Mouse (Mus musculus): ENCODE data around the gene Mfng. TPM values are rescaled to one million over a fixed set of nuclear protein-coding genes. Genes with fewer than 3 reads are reported as not detected.

The Mfng gene
- total RNA-seq, 2 experiments from 2014 or later: 6.0 to 6.2 TPM

GRCm38 (mm10) chr15:78718290-78719250 is 54.7 kb downstream of the Mfng start, which contains the start of gene Elfn2:
TSS of gene Elfn2 (minus strand) at chr15:78718771.
- peak in 1 of 2 experiments; percentile 78 for DNase-seq (ENCODE audit: low spot score in 2 of 2)

GRCm38 (mm10) chr15:78716936-78717335 is 56.3 kb downstream of the Mfng start:
- DNase-seq (ENCODE audit: low spot score in 2 of 2): no peak

GRCm38 (mm10) chr15:78715856-78716255 is 57.4 kb downstream of the Mfng start:
- peak in 1 of 2 experiments; percentile 21 for DNase-seq (ENCODE audit: low spot score in 2 of 2)

GRCm38 (mm10) chr15:78713751-78714150 is 59.5 kb downstream of the Mfng start:
- peak in 1 of 2 experiments; percentile 25 for DNase-seq (ENCODE audit: low spot score in 2 of 2)

GRCm38 (mm10) chr15:78712335-78713258 is 60.7 kb downstream of the Mfng start:
- peak in 1 of 2 experiments; percentile 67 for DNase-seq (ENCODE audit: low spot score in 2 of 2)

- peak; percentile 84 for DNase-seq (ENCODE audit: low spot score in 2 of 2)
Measured at GRCm38 (mm10) chr15:78711935-78712334, 61.3 kb downstream of the Mfng start.

- DNase-seq (ENCODE audit: low spot score in 2 of 2): peak in 1 of 2 experiments; percentile 66
Measured at GRCm38 (mm10) chr15:78710634-78711033, 62.6 kb downstream of the Mfng start.

- peak in 1 of 2 experiments; percentile 75 for DNase-seq (ENCODE audit: low spot score in 2 of 2)
Measured at GRCm38 (mm10) chr15:78709767-78710166, 63.5 kb downstream of the Mfng start.

- DNase-seq (ENCODE audit: low spot score in 2 of 2): no peak
Measured at GRCm38 (mm10) chr15:78706630-78707029, 66.6 kb downstream of the Mfng start.

Other genes starting within 250 kb of the Mfng start
- 1 to 10 TPM; 2.5 to 3.4 TPM for gene C1qtnf6, start 242.1 kb downstream of the Mfng start, total RNA-seq (2021)
- gene Sstr3, start 228.8 kb downstream of the Mfng start, total RNA-seq (2021): 10 to 100 TPM; 30.4 to 31.6 TPM
- 1 to 10 TPM; 1.4 to 1.9 TPM for gene Rac2, start 200.7 kb downstream of the Mfng start, total RNA-seq (2021)
- gene Cyth4, start 176.4 kb downstream of the Mfng start, total RNA-seq (2021): 10 to 100 TPM; 20.0 to 26.3 TPM
- gene Elfn2, start 54.7 kb downstream of the Mfng start, total RNA-seq (2021): 100 to 1,000 TPM; 206 to 214 TPM
- 1 to 10 TPM; 5.9 to 6.7 TPM for gene Card10, start 29.6 kb upstream of the Mfng start, total RNA-seq (2021)
- 10 to 100 TPM; 11.9 to 15.8 TPM for gene Cdc42ep1, start 69.1 kb upstream of the Mfng start, total RNA-seq (2021)
- gene Lgals2, start 82.1 kb upstream of the Mfng start, total RNA-seq (2021): not detected
- gene Gga1, start 103.7 kb upstream of the Mfng start, total RNA-seq (2021): 10 to 100 TPM; 59.0 to 61.7 TPM
- under 1 TPM in 1 of 2 experiments, not detected in 1; 0.52 TPM for gene Gm49510, start 126.2 kb upstream of the Mfng start, total RNA-seq (2021)
- gene Sh3bp1, start 126.3 kb upstream of the Mfng start, total RNA-seq (2021): 10 to 100 TPM; 32.4 to 34.4 TPM
- 100 to 1,000 TPM; 170 to 178 TPM for gene Pdxp, start 140.4 kb upstream of the Mfng start, total RNA-seq (2021)
- 10 to 100 TPM; 23.8 to 27.0 TPM for gene Lgals1, start 153.2 kb upstream of the Mfng start, total RNA-seq (2021)
- gene Nol12, start 161.5 kb upstream of the Mfng start, total RNA-seq (2021): 10 to 100 TPM; 36.2 to 37.5 TPM
- 1 to 10 TPM; 9.0 to 9.2 TPM for gene Triobp, start 174.2 kb upstream of the Mfng start, total RNA-seq (2021)